In the genomic region with DNA sequence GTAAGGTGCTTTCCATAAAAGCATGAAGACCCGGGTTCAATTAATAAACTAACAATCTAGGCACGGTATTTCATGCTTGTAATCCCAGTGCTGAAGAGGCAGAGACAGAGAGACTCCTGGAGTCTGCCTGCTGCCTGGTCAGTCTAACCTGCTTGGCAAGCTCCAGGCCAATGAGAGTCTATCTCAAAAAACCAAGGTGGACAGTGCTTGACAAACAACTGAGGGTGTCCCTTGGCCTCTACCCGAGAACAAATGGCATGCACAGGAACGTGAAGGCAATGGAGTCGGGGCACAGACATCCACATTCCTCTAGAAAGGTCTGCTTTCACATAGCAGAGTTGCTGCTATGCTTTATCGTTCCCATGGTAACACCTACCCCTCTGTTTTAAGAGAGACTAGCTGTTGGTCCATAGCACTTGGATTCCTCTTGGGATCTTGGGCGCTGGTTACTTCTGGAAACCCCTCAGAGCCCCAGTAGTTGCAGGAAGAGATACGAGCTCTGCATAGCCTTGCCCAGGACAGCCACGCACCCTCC, we compare ENCODE assay signal across 9 mouse cellular contexts. TPM values are rescaled to one million over a fixed set of nuclear protein-coding genes. Genes with fewer than 3 reads are reported as not detected.
DNase-seq lines count a peak whose midpoint lies in the region; ATAC-seq and TF ChIP-seq lines count a peak whose summit lies in the region.
"Had no signal": no experiment of that assay in that cellular context is flagged by ENCODE, and none has a peak within 500 bp of the region (broad histone marks: within the 10 kb centered on the region; RNA-seq: fewer than 3 reads in every experiment).

No protein-coding gene starts in this region.

- H3K27me3 ChIP-seq in heart, embryonic 13.5 days (replicated peaks) = no peaks in the 10 kb centered on the region
- no peaks in the 10 kb centered on the region for H3K27me3 ChIP-seq in CH12.LX (replicated peaks)
- no peaks in the 10 kb centered on the region for H3K27me3 ChIP-seq in embryonic facial prominence, embryonic 13.5 days
- no peaks in the 10 kb centered on the region for H3K27me3 ChIP-seq in limb, embryonic 11.5 days (ENCODE audit: control insufficient read depth, insufficient read depth, low read length)

- 31% methylated on average over 9 of the region's 9 CpGs for WGBS in heart, embryonic 13.5 days
- WGBS in embryonic facial prominence, embryonic 13.5 days = 51% methylated on average over 9 of the region's 9 CpGs
- 57% methylated on average over 9 of the region's 9 CpGs for WGBS in limb, embryonic 11.5 days

- in situ Hi-C loops in CH12.LX (cut with MboI; ENCODE audit: low pct_ligation_motif_present, low pct_unique_long_range_greater_than_20kb, low sequenced_read_pairs) = no loop called here

- H3K4me2 ChIP-seq in heart, embryonic 13.5 days = peak overlapping the region; percentile 38
- peak overlapping the region; percentile 80 for H3K4me2 ChIP-seq in CH12.LX (ENCODE audit: insufficient read depth, low read depth, poor library complexity, severe bottlenecking)
- H3K4me2 ChIP-seq in embryonic facial prominence, embryonic 13.5 days = peak overlapping the region; percentile 24; the same call in 1 of the 2 replicates
- no peak overlapping the region for H3K4me2 ChIP-seq in limb, embryonic 11.5 days (ENCODE audit: low read depth, severe bottlenecking)

- DNase-seq in heart, postnatal 25 days (ENCODE audit: low spot score) = no peak
- DNase-seq in CH12.LX (ENCODE audit: extremely low read depth) = no peak
- DNase-seq in limb, embryonic 11.5 days (ENCODE audit: low spot score) = no peak
- DNase-seq in c-Kit-positive CD71-positive TER-119-positive erythroid progenitor cells, embryonic 14.5 days (ENCODE audit: low spot score) = no peak
- no peak for DNase-seq in cerebellum, postnatal 4 days (ENCODE audit: low spot score in 2 of 2)
- no peak for DNase-seq in right cerebral cortex, postnatal 25 days

- H3K4me3 ChIP-seq in heart, embryonic 13.5 days = no peak overlapping the region
- H3K4me3 ChIP-seq in CH12.LX (replicated peaks in 1 of 3; ENCODE audit: low read depth in 2 of 3, low read length in 2 of 3, poor library complexity in 1 of 3) = peak overlapping the region in 2 of 3 experiments; percentile 6 to 9
- no peak overlapping the region for H3K4me3 ChIP-seq in embryonic facial prominence, embryonic 13.5 days
- H3K4me3 ChIP-seq in limb, embryonic 11.5 days (ENCODE audit: low read depth, low read length) = no peak overlapping the region

- no peaks in the 10 kb centered on the region for H3K36me3 ChIP-seq in heart, embryonic 13.5 days
- no peaks in the 10 kb centered on the region for H3K36me3 ChIP-seq in CH12.LX (replicated peaks in 1 of 2; ENCODE audit: control insufficient read depth in 1 of 2, insufficient read depth in 1 of 2, low read length in 1 of 2)
- H3K36me3 ChIP-seq in embryonic facial prominence, embryonic 13.5 days = no peaks in the 10 kb centered on the region
- H3K36me3 ChIP-seq in limb, embryonic 11.5 days (ENCODE audit: control insufficient read depth, insufficient read depth, low read length) = no peaks in the 10 kb centered on the region

- H3K9me3 ChIP-seq in heart, embryonic 13.5 days = no peaks in the 10 kb centered on the region
- H3K9me3 ChIP-seq in CH12.LX (replicated peaks; ENCODE audit: low read length) = no peaks in the 10 kb centered on the region
- no peaks in the 10 kb centered on the region for H3K9me3 ChIP-seq in embryonic facial prominence, embryonic 13.5 days
- no peaks in the 10 kb centered on the region for H3K9me3 ChIP-seq in limb, embryonic 11.5 days (ENCODE audit: control insufficient read depth, low read length)

- no peak for TF ChIP-seq RAD21 in CH12.LX (IDR thresholded peaks at IDR 0.05; ENCODE audit: low read depth, low read length)

- 0 out of 2 replicates have a peak overlapping the region, but pooled peaks have one; percentile 11 for H3K9ac ChIP-seq in heart, embryonic 13.5 days
- peak overlapping the region; percentile 52 for H3K9ac ChIP-seq in CH12.LX (ENCODE audit: insufficient read depth, low read depth)
- H3K9ac ChIP-seq in embryonic facial prominence, embryonic 13.5 days = no peak overlapping the region
- no peak overlapping the region for H3K9ac ChIP-seq in limb, embryonic 11.5 days (ENCODE audit: low read length)

- no peak for TF ChIP-seq POLR2A in CH12.LX (IDR thresholded peaks at IDR 0.05; ENCODE audit: low read depth, low read length)

- no peak for ATAC-seq in heart, embryonic 13.5 days (ENCODE audit: extremely low read depth, insufficient number of reproducible peaks, low FRiP score, low TSS enrichment)
- ATAC-seq in embryonic facial prominence, embryonic 13.5 days (ENCODE audit: insufficient number of reproducible peaks, insufficient read depth, low FRiP score, low TSS enrichment, low read depth) = 0 out of 2 replicates have a peak, but pooled peaks have one; percentile 7
- peak; percentile 18; the same call in 1 of the 2 replicates for ATAC-seq in limb, embryonic 11.5 days (ENCODE audit: insufficient number of reproducible peaks, low FRiP score, low TSS enrichment, low read depth)
- ATAC-seq: inflammation-experienced regulatory T-cells, adult 6 months had no signal

- H3K4me1 ChIP-seq in heart, embryonic 13.5 days = peaks cover 86% of the 10 kb centered on the region
- H3K4me1 ChIP-seq in CH12.LX (ENCODE audit: control insufficient read depth in 1 of 2, insufficient read depth in 2 of 2) = peaks cover 53 to 97% of the 10 kb centered on the region in 2 experiments
- H3K4me1 ChIP-seq in embryonic facial prominence, embryonic 13.5 days = peaks cover 35% of the 10 kb centered on the region
- peaks cover 24% of the 10 kb centered on the region for H3K4me1 ChIP-seq in limb, embryonic 11.5 days (ENCODE audit: control insufficient read depth, insufficient read depth, low read length)

- intact Hi-C loops in heart, postnatal 25 days (cut with DNase I) = loop anchor here (2.0 kb wide), 2 partner anchors 25 to 35 kb away; a partner anchor contains a TSS

- H3K79me2 ChIP-seq in CH12.LX (replicated peaks; ENCODE audit: control insufficient read depth, extremely low read depth, insufficient read depth, poor library complexity, severe bottlenecking) = no peaks in the 10 kb centered on the region

- dilution Hi-C loops in CH12.LX (cut with MboI; ENCODE audit: extremely low pct_ligation_motif_present, extremely low pct_unique_long_range_greater_than_20kb, low sequenced_read_pairs) = no loop called here

- peak overlapping the region; percentile 95 for H3K27ac ChIP-seq in heart, embryonic 13.5 days (replicated peaks)
- peak overlapping the region; percentile 96 for H3K27ac ChIP-seq in CH12.LX (ENCODE audit: insufficient read depth, low read depth)
- peak overlapping the region; percentile 89 for H3K27ac ChIP-seq in embryonic facial prominence, embryonic 13.5 days
- H3K27ac ChIP-seq in limb, embryonic 11.5 days (replicated peaks; ENCODE audit: low read depth, low read length) = peak overlapping the region; percentile 86

- no peak for TF ChIP-seq CTCF in CH12.LX (conservative IDR thresholded peaks at IDR 0.05 in 1 of 2, IDR thresholded peaks at IDR 0.05 in 1 of 2; ENCODE audit: low read depth in 2 of 2, low read length in 2 of 2)

- no peak for TF ChIP-seq EP300 in CH12.LX (IDR thresholded peaks at IDR 0.05; ENCODE audit: low read length)

TF ChIP-seq in CH12.LX, 34 proteins besides CTCF, POLR2A, EP300 and RAD21:
- TF ChIP-seq ZC3H11A (IDR thresholded peaks at IDR 0.05; ENCODE audit: low read depth, low read length) = no peak
- TF ChIP-seq TCF12 (IDR thresholded peaks at IDR 0.05; ENCODE audit: low read depth, low read length) = no peak
- TF ChIP-seq ELF1 (IDR thresholded peaks at IDR 0.05; ENCODE audit: low read depth, low read length) = no peak
- TF ChIP-seq POLR2AphosphoS2 (IDR thresholded peaks at IDR 0.05; ENCODE audit: low read depth, low read length) = no peak
- TF ChIP-seq PAX5 (IDR thresholded peaks at IDR 0.05; ENCODE audit: low read length) = no peak
- TF ChIP-seq MEF2A (IDR thresholded peaks at IDR 0.05; ENCODE audit: borderline replicate concordance, low read depth, low read length) = no peak
- TF ChIP-seq RCOR1 (conservative IDR thresholded peaks at IDR 0.05; ENCODE audit: low read depth, low read length) = no peak
- TF ChIP-seq CHD2 (IDR thresholded peaks at IDR 0.05; ENCODE audit: low read length) = no peak
- TF ChIP-seq E2F4 (IDR thresholded peaks at IDR 0.05; ENCODE audit: insufficient replicate concordance, low read depth, low read length) = no peak
- TF ChIP-seq HCFC1 (IDR thresholded peaks at IDR 0.05; ENCODE audit: low read depth, low read length) = no peak
- no peak for TF ChIP-seq USF1 (IDR thresholded peaks at IDR 0.05; ENCODE audit: low read depth, low read length)
- no peak for TF ChIP-seq KAT2A (IDR thresholded peaks at IDR 0.05; ENCODE audit: insufficient replicate concordance, low read length)
- no peak for TF ChIP-seq JUN (IDR thresholded peaks at IDR 0.05; ENCODE audit: insufficient read depth, low read depth, low read length)

RNA-seq across cellular contexts. Expression of a gene that starts 24.8 kb away (rescaled TPM):
- 15.6 and 16.1 TPM in 2 replicates for polyA plus RNA-seq in heart, embryonic 13.5 days (2015; fragmentation: Nextera tagmentation; extraction: Ambion mirVana)
- total RNA-seq in heart, postnatal 25 days (2021) = 10 to 100 TPM; 72.8 to 84.7 TPM
- 34.9 and 39.1 TPM in 2 replicates for total RNA-seq in CH12.LX (2012; rRNA removed)
- 40.3 and 45.7 TPM in 2 replicates for total RNA-seq in CH12.LX (2014; rRNA removed)
- 49.3 and 49.9 TPM in 2 replicates for polyA plus RNA-seq in CH12.LX (2012; ENCODE audit: insufficient read length, low read depth)
- 14.6 and 17.6 TPM in 2 replicates for polyA plus RNA-seq in embryonic facial prominence, embryonic 13.5 days (2015; fragmentation: Nextera tagmentation; extraction: Ambion mirVana)
- polyA plus RNA-seq in limb, embryonic 11.5 days (2014; fragmentation: Nextera tagmentation; extraction: Ambion mirVana) = 12.6 and 12.8 TPM in 2 replicates

RNA-seq across cellular contexts. Expression of a gene that starts 59.2 kb away (rescaled TPM):
- polyA plus RNA-seq in heart, embryonic 13.5 days (2015; fragmentation: Nextera tagmentation; extraction: Ambion mirVana) = 43.6 and 50.8 TPM in 2 replicates
- 10 to 100 TPM; 67.2 to 69.3 TPM for total RNA-seq in heart, postnatal 25 days (2021)
- total RNA-seq in CH12.LX (2012; rRNA removed) = 9.3 and 12.5 TPM in 2 replicates
- 17.5 and 20.0 TPM in 2 replicates for total RNA-seq in CH12.LX (2014; rRNA removed)
- 30.2 and 36.1 TPM in 2 replicates for polyA plus RNA-seq in CH12.LX (2012; ENCODE audit: insufficient read length, low read depth)
- 57.9 and 65.4 TPM in 2 replicates for polyA plus RNA-seq in embryonic facial prominence, embryonic 13.5 days (2015; fragmentation: Nextera tagmentation; extraction: Ambion mirVana)
- polyA plus RNA-seq in limb, embryonic 11.5 days (2014; fragmentation: Nextera tagmentation; extraction: Ambion mirVana) = 67.0 and 71.1 TPM in 2 replicates

Comparison
In these comparisons a context has a peak if more than half of its experiments do, and no peak if none do; other contexts are left out.
1. H3K4me3 ChIP-seq: peak in CH12.LX (2 of 3); none in heart, embryonic 13.5 days (single experiment), embryonic facial prominence, embryonic 13.5 days (single experiment) and limb, embryonic 11.5 days (single experiment).
2. H3K9ac ChIP-seq: peak in heart, embryonic 13.5 days (single experiment) and CH12.LX (single experiment); none in embryonic facial prominence, embryonic 13.5 days (single experiment) and limb, embryonic 11.5 days (single experiment).
3. Peak in every context shown above with its lines, with median percentiles within 50 percentile points of each other: H3K27ac ChIP-seq.